Mouse (Mus musculus): ENCODE measurements around the gene Pde4c.

Pde4c gene

GRCm38 (mm10) chr8:70697366-70698250 is 25.9 kb upstream of the Pde4c start:
- no peak for DNase-seq (ENCODE audit: extremely low read depth, low read depth, low spot score)

GRCm38 (mm10) chr8:70698310-70699109 is 25.0 kb upstream of the Pde4c start, which contains the start of gene Jund:
Jund (plus strand) TSS chr8:70698949.
- no peak for DNase-seq (ENCODE audit: extremely low read depth, low read depth, low spot score)

GRCm38 (mm10) chr8:70699116-70699833 is 24.2 kb upstream of the Pde4c start:
- DNase-seq (ENCODE audit: extremely low read depth, low read depth, low spot score), result no peak

- no peak for DNase-seq (ENCODE audit: extremely low read depth, low read depth, low spot score)
Observed at GRCm38 (mm10) chr8:70699834-70700554, 23.5 kb upstream of the Pde4c start.

- DNase-seq (ENCODE audit: extremely low read depth, low read depth, low spot score), result no peak
Observed at GRCm38 (mm10) chr8:70700555-70700922, 23.0 kb upstream of the Pde4c start.

GRCm38 (mm10) chr8:70701048-70701981 is 22.2 kb upstream of the Pde4c start:
- no peak for DNase-seq (ENCODE audit: extremely low read depth, low read depth, low spot score)

GRCm38 (mm10) chr8:70701982-70702841 is 21.3 kb upstream of the Pde4c start:
- DNase-seq (ENCODE audit: extremely low read depth, low read depth, low spot score), result no peak

- no peak for DNase-seq (ENCODE audit: extremely low read depth, low read depth, low spot score)
Observed at GRCm38 (mm10) chr8:70702842-70703182, 20.7 kb upstream of the Pde4c start.

- no peak for DNase-seq (ENCODE audit: extremely low read depth, low read depth, low spot score)
Observed at GRCm38 (mm10) chr8:70703287-70703686, 20.2 kb upstream of the Pde4c start, which contains the start of gene Iqcn. Iqcn (plus strand) TSS chr8:70703457.

GRCm38 (mm10) chr8:70708281-70708680 is 15.2 kb upstream of the Pde4c start:
- no peak for DNase-seq (ENCODE audit: extremely low read depth, low read depth, low spot score)

- no peak for DNase-seq (ENCODE audit: extremely low read depth, low read depth, low spot score)
Observed at GRCm38 (mm10) chr8:70709794-70710193, 13.7 kb upstream of the Pde4c start.

- DNase-seq (ENCODE audit: extremely low read depth, low read depth, low spot score), result no peak
Observed at GRCm38 (mm10) chr8:70710296-70710695, 13.2 kb upstream of the Pde4c start.

GRCm38 (mm10) chr8:70711041-70711440 is 12.5 kb upstream of the Pde4c start:
- DNase-seq (ENCODE audit: extremely low read depth, low read depth, low spot score), result no peak

GRCm38 (mm10) chr8:70713991-70714390 is 9.5 kb upstream of the Pde4c start:
- no peak for DNase-seq (ENCODE audit: extremely low read depth, low read depth, low spot score)

- DNase-seq (ENCODE audit: extremely low read depth, low read depth, low spot score), result no peak
Observed at GRCm38 (mm10) chr8:70715086-70715485, 8.4 kb upstream of the Pde4c start.

- no peak for DNase-seq (ENCODE audit: extremely low read depth, low read depth, low spot score)
Observed at GRCm38 (mm10) chr8:70716521-70717400, 6.8 kb upstream of the Pde4c start.

- no peak for DNase-seq (ENCODE audit: extremely low read depth, low read depth, low spot score)
Observed at GRCm38 (mm10) chr8:70718297-70718696, 5.2 kb upstream of the Pde4c start, which contains the start of gene Gm3336. Gm3336 (plus strand) TSS chr8:70718543.
